Mouse (Mus musculus) Muller cell, postnatal 12 days (primary cell): ENCODE measurements around the gene Wwc1.
A peak's percentile ranks its signal among the peaks of the same experiment; 100 is the strongest.

Experiments used
- DNase-seq: peaks from one replicate; pipeline ENCODE4 v3.0.0-alpha.2; 2015; ENCODE audit errors: inconsistent ontology term

The Wwc1 gene

DNA sequence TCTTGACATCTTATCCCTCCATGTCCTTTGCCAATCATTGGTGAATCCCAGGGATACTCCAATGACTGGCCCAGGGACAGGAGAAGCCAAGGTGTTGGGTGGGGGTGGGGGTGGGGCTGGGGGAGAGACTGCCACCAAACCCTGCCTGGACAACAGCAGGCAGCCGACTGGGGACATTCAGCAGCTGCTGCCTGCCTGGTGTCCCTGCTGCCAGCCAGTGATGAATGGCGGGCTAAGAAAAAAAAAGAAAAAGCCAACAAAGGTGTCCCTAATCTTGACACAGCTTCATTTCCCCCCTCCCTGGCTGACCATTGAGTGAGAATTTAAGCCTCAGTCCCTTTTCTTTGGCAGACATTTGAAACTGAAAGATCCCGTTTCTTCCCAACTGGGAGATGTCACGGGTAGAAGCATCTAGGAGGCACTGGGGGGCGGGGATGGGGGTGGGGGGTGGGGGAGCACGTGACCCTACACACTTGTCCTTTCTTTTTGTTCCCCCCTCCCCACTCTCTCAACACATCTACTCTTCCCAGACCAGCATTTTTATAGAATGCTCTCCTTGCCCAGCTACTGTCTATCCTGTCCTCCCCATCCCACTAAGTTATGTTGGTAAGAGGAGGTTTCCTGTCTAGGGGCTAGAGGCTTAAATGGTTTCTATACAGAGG is 7.9 kb downstream of the Wwc1 start:
- no peak for DNase-seq

DNA sequence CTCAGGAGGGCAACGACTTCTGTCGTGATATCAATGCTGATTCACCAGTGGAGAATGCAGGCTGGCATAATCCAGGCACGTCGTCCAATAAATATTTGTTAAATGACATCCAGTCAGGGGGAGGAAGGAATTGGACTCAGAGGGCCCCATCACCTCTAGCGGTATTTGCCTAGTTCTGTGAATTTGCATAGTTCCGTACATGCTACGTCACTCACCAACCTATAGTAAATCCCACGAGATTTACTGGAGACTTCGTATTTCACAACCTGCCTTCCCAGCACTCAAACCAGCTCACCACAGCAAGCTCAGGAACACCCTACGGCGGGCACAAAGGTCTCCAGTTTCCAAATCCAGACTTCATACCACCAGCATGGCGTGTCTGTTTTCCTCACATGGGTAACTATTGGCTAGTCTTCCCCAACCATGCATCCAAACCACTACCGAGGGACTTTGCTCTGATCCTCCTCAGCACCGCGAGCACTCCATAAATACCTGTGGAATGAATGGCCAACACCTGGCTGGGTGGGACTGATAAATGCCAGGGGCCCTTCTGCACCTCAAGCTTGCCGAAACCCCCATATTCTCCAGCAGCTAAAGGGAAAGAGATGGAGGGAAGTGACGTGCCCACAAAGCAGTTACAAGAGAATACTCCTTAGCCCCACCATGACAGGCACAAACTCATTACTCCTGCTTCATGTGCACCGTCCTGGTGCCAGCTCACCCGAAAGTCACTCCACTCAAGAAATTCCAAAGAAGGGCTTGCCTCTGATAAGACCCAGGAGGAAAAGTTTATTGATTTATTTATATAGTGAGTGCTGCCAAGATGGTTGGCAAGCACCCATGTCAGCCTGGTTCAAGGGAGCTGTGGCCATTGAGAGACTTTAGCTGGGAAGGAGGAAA is 9.3 kb downstream of the Wwc1 start:
- DNase-seq, result no peak

DNA sequence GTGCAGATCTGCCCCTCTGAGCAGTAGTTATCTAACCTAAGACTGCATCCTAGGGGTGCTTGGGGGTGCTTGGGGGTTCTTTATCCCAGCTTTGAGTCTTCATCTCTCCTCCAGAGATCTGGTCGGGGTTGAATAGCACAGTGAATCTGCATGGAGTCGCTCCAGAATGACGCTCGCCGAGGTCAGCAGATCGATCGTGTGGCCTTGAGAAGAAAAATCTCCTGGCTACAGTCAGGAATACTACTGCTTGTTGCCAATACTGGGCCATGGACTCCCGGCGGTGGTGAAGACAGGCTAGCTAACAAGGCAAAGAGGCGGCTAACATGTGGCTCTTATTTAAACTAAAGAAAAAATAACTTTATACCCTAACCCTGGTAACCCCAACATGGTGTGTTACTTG is 12.0 kb downstream of the Wwc1 start:
- no peak for DNase-seq

DNA sequence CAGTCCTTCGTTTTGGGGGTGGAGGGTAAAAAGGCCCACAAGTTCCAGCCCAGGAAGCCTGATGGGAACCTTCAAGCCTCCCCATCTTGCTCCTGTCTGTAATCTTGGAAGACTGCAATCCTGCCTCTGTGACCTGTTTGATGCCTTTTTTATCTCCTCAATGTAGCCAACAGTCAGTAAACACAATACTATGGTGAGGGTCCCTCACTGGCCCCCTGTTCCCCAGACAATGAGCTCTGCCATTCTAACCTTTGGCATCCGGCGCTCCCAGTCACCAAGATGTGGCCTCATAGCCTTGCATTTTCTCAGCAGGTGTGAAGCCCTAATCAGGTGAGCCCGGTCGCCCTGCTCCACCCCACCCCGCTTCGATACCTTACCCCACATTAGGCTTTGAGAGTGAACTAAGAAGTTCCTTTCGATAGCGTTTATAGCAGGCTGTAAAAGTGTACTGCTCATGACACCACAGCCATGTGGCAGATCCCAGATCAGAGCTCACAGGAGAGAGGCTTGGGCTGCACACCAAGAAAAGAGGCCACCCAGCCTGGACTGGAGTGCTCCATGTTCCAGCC is 16.3 kb downstream of the Wwc1 start:
- DNase-seq, result no peak

DNA sequence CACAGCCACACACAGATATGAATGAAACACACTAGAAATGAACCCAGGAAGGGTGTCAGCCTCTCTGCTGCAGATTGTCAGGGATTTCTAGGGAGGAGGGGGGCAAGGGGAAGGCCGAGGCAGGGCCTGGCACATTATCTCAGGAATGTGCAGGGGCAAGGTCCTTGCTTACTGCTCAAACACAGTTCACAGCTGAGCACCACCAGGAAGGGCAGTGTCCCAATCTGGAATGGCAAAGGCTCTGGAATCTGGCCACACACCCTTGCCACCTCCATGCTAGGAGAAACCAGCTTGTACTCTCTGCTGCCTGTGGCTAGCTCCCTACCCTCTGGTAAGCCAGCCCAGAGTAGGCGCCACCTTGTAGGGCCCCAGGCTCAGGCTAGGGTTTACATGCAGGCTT is 16.8 kb downstream of the Wwc1 start:
- no peak for DNase-seq

DNA sequence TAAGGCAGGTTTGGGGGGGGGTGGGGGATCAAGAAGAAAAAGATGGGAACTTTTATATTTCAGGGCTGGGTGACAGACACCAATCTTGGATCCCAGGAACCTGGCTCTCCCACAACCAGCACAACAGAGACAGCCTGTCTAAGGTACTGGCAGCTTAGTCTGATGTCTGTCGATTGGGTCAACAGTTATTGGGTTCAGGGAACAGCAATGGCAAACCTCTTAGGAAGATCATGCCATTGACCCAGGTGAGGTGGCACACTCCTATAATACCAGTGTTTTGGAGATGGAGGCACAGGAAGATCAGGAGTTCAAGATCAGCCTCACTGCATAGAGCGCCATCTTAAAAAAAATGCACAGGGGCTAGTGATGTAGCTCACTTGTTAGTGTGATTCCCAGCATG is 17.9 kb downstream of the Wwc1 start:
- DNase-seq, result no peak

DNA sequence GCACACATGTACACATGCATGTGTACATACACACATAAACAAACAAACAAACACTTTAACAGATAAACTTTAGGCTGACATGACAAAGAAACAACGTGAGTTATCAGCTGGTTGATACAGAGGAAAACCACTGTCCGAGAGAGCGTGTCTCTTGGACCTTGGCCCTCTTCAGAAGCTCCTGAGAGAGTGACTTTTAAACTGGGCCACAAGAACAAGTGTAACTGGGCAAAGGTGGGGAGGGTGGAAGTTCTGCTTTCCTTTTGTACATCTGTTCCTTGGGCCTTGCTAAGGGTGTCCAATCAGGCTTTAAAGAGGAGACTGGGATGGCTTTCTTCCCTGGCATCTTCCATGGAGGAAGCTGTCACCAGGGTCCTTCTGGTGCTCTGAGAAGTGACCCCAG is 21.1 kb downstream of the Wwc1 start:
- no peak for DNase-seq

DNA sequence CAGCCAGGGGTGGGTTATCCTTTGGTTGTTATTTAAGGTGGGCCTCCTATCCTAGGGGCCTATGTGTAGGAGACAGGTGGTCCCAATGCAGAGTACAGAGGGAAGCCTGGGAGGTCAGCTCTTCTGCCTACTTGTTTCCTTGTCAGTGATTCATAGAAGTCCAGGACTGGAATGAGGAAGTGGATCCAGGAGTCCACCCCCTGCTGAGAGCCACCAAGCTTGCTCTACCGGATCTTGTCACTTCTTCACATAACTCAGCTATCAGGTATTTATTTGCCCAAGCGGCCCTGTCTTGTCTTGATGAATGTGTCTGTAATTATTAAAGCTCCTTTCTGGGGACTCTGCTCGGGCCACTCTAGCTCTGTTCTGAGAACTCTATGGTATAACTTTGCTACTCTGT is 24.8 kb downstream of the Wwc1 start:
- DNase-seq, result peak; percentile 73

DNA sequence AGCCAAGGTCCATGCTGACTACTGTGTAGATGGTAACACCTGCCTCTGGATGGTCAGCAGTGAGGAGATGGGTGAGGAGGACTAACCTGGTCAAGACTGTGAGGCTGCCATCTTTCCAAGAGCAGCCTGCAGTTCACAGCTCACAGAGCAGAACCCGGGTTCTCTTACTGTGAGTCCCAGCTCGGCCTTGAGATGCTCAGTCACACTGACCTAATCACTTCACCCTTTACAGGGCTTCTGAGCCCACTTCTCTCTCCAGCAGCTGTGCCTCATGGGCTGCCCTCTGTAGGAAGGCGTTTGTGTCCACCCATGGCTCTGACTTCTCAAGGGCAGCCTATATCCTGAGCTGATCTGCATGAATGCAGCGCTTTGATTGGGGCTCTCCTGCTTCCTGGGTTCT is 27.1 kb downstream of the Wwc1 start:
- no peak for DNase-seq

DNA sequence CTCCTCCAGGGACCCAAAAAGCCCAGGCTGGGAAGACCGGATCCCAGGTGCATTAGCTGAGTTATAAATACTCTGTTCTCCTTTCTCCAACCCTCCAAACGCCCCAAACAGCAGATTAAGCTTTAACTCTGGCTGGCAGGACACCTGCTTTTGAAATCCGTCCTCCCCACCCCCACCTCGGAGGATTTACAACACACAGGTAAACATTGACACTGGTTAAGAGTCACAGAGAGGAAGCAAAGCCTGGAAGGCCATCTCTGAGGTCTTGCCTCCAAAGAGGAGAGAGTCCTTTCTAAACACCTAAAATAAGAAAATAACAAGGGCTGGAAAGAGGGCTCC is 28.6 kb downstream of the Wwc1 start:
- DNase-seq, result no peak

DNA sequence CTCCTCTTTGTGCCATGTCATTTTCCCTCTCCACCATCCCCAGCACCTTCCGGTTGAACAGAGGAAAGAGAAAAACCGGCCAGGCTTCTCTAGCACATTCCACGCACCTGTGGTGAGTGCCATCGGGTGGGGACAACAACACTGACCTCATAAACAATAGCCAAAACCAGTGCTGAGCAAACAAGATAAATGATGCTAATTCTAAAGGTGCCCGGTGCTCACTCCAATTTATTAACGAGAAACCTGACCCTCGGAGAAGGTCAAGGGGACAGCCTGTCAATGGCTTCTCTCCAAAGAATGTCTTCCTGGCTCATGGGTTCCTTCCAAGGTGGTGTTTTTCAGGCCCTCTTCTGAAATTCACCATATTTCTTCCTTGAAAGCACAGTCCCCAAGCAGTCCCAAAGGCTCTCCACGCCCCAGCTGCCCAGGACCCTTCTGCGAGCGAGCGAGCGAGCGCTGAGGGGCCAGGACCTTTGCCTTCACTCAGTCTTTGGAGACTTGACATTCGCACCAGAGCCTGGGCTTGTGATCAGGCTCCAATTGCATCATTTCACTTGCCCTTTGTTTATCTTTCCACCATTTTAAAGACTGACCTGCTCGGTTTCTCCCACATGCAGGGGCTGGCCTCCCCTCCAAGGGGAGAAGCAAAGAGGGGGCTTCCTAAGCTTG is 29.1 kb downstream of the Wwc1 start:
- no peak for DNase-seq

DNA sequence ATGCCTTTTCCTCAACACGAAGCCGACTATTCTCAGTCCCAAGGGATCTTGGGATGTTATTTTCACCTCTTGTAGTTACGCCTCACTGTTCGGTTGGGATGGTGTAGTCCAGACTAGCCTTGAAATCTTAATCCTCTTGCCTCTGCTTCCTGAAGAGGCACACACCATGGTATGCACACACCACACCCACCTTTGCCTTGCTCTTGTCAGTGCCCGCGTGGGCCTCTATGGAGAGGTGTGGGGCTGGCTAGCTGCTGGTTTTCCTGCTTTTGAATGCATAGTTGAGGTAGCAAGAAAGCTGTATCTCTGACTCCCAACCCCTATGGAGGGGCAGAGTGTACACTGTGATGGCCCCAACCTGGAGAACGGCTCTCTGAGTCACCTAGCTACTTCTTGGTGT is 29.9 kb downstream of the Wwc1 start:
- DNase-seq, result no peak

DNA sequence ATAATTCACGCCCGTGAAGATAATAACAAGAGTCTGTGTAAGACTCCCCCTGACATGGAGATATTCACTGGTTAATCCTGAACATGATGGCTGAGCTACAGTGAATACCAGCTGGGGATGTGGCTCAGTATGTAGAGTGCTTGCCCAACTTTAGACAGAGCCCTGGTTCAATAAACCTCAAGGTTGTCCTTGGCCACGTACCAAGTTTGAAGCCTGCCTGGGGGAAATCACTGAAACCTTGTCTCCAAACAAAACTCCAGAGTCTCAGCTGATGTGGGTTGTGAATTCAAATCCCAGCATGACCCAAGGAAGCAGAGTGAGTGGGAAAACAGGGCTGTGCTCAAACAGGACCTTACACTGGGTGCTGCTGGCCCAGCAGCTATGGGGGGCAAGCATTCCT is 30.3 kb downstream of the Wwc1 start:
- DNase-seq, result no peak

DNA sequence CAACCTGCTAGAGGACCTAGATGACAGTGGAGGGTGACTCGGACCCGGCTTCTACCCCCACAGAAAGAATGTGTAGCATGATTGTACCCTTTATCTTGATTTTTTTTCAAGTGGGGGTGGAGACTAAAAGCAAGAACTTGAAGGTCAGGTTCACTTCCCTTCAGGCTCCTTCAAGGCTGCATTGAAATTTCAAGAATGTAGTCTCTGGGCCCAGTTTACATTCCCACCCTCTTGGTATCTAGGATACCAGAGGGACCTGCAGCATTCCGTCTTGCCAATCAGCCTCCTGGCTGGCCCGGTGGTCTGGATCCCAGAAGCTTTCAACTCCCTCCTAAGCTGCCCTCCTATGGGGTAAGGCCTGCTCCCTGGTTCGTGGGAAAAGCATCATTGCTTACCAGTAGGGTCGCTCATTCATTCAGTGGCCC is 31.9 kb downstream of the Wwc1 start:
- peak; percentile 64 for DNase-seq

DNA sequence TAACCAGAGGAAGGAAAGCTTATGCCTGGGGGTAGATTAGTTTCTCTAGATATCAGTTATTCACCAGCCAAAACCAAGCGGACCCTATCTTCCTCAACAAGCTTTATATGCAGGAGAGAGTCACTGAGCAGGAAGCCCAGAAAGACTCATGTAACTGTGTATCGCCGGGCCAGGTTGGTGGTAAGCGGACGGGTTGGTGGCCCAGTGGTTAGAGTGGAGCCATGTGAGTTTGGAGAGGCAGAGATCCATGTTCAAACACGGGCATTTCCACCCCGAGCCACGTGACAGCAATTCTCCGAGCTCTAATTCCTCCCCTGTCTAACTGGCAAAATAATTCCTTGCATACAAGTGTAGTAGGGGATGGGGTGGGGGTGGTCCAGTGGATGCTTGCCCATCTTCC is 32.4 kb downstream of the Wwc1 start:
- DNase-seq, result no peak

DNA sequence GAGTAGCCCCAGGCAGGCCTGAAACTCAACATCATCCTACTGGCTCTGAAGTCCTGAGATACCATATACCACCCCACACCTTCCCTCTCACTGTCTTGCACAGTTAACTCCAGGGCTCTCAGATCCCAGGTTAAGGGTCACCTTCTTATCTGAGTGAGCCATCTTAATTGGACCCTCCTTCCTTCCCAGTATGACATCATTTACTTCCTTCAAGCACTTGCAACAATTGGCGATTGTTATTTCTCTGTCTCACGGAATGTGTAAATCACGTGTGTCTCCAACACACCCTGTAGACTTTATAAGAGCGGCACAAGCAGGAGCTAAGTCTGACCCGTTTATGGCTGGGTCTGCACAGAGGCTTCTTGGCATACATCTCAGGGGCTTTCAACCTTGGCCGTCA is 35.1 kb downstream of the Wwc1 start:
- no peak for DNase-seq

DNA sequence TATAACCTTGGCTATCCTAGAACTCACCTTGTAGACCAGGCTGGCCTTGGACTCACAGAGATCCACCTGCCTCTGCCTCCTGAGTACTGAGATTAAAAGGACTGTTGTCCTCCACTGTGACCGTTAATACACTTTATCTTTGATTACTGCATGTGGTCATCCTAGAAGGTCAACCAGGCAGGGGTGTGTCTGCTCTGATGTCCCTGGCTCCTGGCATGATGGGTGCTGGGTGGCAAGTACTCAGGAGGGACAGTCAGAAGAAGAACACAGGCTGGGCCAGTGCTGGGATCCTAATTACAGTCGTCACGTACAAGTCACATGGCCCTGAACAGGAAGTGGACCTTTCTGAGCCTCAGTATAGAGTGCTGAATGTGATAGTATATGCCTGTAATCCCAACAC is 38.7 kb downstream of the Wwc1 start:
- no peak for DNase-seq

DNA sequence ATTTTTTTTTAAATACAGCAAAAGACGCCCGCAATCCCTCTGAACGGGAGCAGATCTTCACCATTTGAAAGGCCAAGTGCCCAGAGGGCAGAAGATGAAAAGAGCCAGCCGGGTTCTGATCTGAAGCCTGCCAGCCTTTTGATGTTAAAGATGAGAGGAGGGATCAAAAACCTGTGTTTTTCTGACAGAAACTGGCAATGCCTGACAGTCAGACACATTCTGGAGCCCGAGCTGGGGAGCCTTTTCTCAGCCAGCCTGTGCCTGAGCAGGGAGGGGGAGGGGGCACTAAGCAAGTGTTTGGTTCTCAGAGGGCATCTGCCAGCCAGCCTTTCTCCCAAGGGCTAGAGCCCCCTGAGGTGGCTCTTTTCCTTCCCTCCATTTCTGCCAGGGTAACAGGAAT is 39.3 kb downstream of the Wwc1 start:
- DNase-seq, result no peak

DNA sequence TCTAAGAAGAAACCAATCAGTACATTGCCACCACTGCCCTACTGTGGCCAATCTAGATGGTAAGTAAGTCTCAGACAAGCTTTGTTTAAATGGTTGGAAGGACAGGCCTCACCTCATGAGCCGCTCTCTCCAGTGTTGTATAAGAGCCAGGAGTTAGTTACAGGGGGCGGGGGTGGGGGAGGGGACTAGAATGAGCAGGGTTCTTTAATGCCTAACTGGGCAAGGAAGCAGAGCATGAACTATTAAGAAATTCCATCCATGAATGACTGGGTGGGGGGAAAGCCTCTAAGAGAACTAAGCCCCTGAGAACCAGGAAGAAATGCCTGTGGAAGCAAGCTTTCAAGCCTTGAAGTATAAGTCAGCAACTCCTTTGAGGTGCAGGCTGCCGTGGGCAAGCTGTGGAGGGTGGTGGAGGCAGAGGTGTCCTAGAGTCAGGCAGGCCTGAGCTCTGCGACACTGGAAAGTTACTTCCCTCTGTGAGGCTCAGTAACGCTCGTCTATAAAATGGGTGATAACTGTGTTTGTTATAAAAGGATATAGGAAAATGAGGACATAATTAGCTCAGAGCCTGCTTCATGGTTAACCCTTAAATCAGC is 41.4 kb downstream of the Wwc1 start:
- peak; percentile 68 for DNase-seq

DNA sequence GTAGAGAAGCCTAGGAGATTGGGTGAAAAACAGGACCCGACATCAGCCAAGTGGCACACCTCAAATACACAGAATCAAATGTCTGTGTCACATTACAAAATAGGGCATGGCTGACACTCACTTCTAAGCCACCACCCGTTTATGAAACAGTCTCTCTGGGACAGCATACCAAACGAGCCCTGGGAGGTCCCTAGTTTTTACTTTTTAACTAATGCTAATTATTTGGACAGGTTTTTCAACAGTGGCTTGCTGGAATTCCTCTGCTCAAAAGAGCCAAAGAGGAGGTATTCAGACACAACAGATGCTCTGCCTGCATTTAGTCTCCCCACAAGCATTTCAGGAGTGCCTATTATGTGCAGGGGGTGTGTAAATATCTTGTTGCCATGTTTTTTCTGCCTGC is 44.7 kb downstream of the Wwc1 start:
- DNase-seq, result peak; percentile 66

DNA sequence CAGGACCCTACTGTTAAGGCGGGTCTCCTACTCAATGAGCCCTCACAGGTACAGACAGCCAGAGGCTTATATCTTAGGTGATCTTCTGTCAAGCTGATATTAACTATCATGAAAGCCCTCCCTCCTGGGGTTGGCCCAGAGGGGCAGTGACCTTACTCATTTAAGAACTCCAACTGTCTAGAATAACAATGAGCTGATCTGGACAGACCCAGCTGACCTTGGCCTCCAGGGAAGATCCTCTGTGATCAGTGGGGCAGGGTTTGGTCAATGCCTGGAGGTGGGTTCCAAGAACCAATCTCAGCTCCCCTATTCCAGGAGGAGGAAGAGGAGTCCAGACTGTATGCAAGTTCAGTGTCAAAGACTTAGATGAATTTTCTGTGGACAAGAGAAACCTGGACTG is 45.2 kb downstream of the Wwc1 start:
- DNase-seq, result no peak

DNA sequence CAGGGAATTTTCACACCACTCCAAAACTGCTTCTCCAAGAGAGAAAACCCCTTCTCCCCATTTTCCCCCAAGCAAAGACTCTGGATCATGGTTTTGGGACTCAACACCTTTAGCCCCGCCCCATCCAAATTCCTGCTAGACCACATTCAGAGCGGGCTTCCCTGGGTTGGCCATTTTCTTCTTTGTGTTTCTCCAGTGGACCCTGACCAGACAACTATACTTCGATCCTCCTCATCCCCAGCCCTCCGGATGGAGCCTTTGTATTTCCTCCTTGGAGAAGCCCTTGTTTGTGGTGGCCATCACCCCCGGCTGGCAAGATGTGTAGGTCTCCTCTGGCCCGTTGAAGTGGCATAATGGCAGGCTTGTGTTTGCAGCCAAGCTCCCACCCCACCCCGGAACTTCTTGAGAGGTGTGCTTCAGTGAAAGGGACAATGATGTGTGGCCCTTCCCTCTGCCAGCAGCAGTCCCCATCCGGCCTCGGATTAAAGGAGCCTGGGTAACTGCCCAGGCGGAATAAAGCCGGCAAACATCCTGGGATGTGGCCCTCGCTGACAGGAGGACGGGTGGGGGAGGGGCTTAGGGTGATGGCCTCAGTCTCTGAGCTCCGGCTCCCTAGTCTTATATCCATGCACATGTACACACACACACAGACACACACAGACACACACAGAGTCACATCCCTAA is 46.8 kb downstream of the Wwc1 start:
- DNase-seq, result peak; percentile 77
